Mouse (Mus musculus): Measurements from ENCODE around the gene Trmt10a.

Gene Trmt10a

DNA sequence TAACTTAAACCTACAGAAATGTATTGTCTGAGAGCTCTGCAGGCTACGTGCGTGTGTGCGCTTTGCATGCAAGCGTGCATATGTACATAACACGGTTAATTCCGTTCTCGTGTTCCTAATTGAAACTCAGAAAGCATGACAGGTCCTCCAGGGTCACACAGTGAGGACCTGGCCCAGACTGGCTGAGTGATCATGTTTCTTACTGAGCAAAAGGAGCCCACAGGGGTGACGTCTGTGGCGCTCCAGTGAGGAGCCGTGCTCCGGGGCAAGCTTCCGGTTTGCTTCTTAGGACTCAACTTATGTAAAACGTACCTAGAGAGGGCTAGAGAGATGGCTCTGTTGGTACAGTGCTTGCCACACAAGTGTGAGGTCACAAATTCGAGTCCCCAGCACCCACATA, 53.8 kb downstream of the Trmt10a start:
- DNase-seq (ENCODE audit: low read depth, low spot score) = no peak

- DNase-seq (ENCODE audit: low read depth, low spot score) = no peak
Observed at GRCm38 (mm10) chr3:138197556-138197955, 54.3 kb downstream of the Trmt10a start.

DNA sequence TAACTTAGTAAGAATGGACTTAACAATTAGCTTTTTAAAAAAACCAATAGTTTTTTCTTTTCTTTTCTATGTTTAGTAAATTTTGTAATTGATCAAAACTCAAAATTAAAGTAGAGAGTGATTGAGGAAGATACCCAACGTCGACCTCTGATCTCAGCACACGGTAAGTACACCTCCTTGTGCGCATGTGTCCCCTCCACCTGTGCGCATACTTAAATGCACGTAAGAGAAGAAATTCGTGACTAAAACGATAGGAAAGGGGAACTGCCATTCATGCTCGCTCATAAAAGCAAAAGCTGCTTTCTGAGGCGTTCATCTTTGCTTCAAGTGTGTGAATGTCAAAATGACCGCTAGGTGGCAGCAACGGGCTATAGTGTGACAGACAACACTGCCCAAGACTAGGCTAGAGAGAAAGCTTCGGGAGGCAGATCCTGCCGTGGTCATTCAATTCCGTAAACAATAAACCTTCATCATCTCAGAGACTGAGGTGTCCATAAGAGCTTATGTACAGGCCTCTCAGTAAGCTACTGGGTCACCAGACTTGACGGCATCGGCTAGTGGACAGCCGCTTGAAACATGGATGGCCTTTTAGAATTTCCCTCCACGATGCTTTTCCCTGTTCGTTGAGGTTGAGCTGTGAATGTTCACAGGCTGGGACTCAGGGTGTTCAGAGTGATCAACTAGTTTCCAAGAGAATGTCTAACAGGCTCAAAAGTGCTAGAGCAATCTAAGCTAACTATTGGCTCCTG, 54.9 kb downstream of the Trmt10a start:
- DNase-seq (ENCODE audit: low read depth, low spot score) = peak; percentile 90

DNA sequence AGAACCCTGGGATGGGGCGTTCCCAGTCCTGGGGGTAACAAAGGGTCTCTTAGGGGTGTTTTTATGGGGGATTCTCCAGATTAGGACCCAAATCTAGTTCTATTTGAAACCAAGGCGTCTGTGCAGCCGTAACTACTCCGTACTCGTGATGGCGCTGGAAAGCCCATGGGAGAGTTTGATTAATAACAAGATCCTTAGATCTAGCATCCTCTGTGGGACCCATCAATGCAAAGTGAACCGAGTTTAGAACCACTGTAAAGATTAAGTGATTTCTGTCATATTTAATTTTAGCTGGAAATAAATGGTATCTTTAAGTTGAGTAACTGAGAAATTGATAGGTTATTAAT, 55.4 kb downstream of the Trmt10a start:
- DNase-seq (ENCODE audit: low read depth, low spot score) = no peak

DNA sequence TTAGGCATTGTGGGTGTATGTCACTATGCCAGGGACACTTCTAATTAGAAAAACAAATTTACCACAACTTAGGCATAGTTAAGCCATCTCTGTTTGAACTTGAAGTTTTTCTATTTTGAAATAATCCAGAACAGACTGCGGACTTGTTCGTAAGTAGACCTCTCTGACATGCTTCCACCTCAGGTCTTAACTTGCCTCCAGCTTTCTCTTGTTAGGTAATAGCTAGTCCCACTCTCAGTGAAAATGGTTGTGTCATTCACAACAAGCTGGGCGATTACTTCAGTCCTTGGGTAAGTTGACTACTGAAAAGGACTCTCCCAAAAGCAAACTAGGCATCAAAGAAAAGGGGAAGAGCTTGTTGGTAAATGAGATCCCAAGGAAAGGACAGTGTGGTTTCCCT, 65.6 kb downstream of the Trmt10a start:
- no peak for DNase-seq (ENCODE audit: low read depth, low spot score)

All from ZHBTc4 (cell line).